Comparison of ENCODE assay signal across 16 mouse cellular contexts in genomic region chr1:44398066-44398465, GRCm38 (mm10).
"Had no signal": no experiment of that assay in that cellular context is flagged by ENCODE, and none has a peak within 500 bp of the region (broad histone marks: within the 10 kb centered on the region; RNA-seq: fewer than 3 reads in every experiment).

No protein-coding gene starts in this region.

- ATAC-seq: hindbrain, postnatal 0 days; intestine, embryonic 16.5 days had no signal

- DNase-seq: gastrocnemius, postnatal 14 days; gastrocnemius, postnatal 36 days; heart, adult 11 months; heart, adult 2 months; heart, postnatal 14 days; heart, postnatal 36 days; kidney, adult 11 months; kidney, adult 2 months; kidney, adult 9 months; kidney, postnatal 14 days; kidney, postnatal 36 days; layer of hippocampus, adult 9-11 months; liver; liver, embryonic 13.5 days had no signal
